Mouse (Mus musculus) heart, adult 8-10 months (tissue): ENCODE measurements around the gene Znrf4. TPM values are rescaled to one million over a fixed set of nuclear protein-coding genes. Genes with fewer than 3 reads are reported as not detected.

Experiments used
- DNase-seq: peaks from one replicate; pipeline ENCODE4 v3.0.0; 2022; ENCODE audit warnings: low spot score
- total RNA-seq, 4 experiments: library from RNA; stranded (reverse); gene quantifications; 2 replicates each; pipeline ENCODE4 v1.2.4; 2022

The Znrf4 gene
- total RNA-seq, 4 experiments from 2014 or later: not detected

DNA sequence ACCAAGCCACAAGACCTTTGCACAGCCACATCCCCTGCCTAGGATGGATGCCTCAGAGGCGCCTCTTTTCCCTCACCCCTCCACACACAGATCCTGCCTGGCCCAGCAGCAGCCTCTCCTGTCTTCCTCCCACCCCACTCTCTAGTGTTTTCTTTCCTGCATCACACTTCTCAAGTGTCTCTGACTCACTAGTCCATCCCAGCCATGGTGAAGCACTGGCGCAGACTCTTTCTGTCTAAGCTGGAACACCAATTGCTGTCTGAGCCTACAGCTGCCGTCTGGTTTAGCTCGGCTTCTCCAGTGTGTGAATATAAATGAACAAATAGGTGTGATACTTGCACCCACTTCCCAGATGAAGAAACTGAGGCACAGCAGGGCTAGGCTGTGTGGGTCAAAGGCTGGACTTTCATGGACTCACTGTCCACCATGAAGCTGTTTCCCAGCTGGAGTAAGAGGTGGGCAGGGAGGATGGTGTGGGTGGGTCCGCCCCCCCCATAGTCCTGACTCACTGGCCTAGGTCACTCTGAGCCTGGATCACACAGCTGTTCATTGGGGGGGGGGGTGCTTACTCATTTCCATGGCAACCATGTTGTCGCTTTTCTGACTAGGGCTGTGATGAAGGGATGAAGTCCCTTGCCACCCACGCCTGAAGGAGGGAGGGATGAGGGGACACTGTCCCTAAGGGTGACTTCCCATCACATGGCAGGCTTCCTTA, 21.6 kb downstream of the Znrf4 start:
- no peak for DNase-seq

DNA sequence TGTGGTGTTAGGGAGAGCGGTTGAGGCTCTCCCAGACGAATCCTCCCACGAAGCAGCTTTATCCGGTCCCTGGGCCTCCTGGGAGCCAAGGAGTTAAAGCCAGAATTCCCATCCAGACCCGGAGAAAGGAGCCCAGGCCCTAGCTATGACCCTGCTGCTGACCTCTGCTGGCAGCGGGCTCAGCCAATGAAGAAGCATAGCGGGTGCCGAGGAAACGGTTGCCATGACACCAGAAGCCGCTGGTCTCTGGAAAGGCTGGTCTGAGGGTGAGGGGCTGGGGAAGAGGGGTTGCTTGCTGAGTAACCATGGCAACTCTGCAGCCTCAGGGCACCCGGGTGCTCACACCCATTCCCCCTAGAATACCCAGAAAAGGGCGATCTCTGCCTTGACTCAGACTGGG, 24.2 kb downstream of the Znrf4 start:
- no peak for DNase-seq

DNA sequence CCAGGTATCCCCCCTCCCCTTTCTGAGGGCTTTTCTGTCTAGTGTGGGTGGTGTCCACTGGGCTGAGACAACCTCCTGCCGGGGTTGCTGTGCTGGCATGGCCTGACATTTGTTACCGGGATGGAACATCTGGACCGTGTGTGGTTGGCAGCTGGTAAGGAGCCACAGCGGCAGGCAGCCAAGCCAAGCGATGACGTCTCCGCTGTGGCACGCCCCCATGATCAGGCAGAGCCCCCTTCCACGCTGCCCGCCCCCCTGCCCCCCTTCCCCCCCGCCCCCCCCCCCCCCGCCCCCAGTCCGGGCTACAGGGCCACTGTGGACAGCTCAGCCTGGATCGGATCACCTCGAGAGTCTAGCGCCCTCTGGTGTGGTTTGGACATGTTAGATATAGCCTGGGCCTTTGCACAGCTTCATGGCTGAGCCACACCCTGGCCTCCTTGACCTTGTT, 24.8 kb downstream of the Znrf4 start:
- no peak for DNase-seq

DNA sequence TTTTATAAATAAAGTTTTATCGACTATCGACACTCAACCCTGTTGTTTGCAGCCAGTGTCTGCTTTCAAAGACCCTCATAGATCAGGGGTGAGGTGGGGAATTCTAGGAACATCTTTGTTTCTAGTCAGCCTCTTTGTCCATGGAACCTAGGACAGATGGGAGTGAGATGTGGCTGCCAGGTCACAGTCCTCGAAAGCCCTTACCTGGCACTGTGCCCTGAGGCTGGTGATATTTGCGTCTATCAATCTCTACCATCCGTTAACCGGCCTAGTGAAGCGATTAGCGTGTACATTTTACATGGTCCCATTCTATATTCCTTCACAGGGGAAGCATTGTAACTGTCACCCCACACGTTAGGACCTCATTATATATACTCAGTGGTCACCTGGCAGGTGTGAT, 26.3 kb downstream of the Znrf4 start:
- no peak for DNase-seq

DNA sequence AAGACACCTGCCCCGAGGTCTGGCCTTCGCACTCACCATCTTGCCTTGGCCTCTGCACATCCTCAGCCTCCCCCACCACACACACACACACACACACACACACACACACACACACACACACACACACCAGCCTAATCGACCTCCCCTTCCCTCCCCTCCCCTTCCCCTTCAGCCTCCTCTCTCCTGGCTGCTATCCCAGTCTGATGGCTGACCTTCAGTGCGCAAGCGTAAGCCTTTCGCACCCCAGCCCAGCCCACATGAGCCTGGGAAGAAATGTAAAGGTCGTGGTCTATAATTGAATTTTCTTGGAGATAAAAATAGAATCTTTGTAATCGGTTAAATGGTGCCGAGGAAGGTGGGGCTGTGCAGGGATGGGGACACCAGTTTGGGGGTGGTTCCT, 27.1 kb downstream of the Znrf4 start:
- DNase-seq: no peak

DNA sequence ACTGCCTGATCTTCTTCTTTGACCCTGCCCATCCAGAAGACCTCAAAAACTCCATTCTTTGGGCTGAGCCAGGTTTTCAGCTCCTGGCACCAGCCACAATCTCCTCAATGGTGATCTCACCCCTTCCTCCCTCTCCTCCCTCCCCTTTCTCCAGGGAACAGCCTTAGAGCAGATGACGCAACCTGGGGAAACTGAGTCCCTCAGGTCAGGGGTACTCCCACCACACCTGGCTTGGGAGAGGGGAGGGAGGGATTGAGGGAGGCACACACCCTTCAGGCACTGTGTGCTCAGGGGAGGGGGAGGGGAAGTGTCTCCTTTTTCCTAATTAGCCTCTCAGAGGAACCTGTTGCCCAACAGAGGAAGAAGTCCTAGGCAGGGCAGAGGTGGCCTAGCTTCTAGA, 29.6 kb downstream of the Znrf4 start:
- no peak for DNase-seq

DNA sequence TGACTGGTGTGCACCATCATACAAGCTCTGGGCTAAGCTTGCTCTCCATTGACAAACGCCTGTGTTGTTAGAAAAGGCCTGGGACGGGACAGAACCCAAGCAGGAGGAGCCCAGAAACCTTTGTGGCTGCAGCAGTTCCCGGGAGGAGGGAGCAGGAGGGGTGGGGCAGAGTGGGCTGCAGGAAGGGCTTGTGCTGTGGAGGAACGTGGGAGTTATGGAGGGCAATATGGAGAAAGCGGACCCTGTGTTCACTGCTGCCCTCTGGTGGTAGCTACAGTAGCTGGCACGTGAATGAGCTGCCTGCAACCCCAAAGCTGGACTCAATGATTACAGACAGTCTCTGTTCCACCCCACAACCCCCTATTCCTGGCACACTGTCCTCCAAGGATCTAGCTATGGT, 32.9 kb downstream of the Znrf4 start:
- peak; percentile 74 for DNase-seq

DNA sequence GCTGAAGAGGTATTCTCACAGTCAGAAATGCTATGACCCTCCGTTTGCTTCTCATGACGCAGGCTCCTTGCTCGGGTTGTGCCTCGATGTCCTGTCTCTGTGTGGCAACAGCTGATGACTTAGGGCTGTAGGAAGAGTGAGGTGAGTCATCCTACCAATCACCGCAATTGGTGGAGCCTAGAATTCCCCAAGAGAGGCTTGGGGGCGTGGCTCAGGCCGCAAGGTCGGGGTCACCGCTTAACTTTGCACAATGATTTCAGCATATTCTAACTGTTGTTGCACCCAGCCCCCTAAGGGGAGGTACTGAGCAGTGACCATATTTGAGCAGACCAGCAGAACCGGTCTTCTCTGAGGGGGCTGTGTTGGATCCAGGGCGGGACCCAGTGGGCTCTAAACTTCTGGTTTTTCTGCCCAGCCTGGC, 34.0 kb downstream of the Znrf4 start:
- DNase-seq: no peak

DNA sequence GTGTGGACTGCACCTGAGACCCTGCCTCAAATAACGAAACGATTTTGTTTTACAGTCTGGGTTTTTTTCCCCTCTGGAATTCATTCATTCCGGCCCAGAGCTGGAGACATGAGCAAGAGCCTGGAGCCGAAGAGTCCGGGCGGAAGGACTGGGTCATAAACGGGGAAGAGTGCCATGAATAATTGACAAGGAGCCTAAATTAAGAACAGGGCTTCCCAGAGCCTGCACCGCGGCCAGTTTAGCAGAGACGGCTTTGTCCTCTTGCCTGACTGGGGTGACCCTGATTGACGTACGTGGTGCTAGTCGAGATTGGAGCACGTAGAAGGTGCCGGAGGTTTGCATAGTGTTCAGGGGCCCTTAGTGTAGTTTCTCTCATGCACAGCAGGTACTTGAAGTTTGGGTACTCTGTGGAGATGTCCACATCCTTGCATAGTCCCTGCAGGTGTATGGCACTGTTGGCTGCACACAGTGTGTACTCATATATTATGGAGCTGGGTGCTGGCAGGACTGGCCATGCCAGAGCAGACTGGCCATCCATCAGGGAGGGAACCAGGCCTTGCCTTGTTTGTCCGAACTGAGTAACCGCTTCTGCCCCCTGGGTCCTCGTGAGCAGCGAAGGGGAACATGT, 34.9 kb downstream of the Znrf4 start:
- no peak for DNase-seq

DNA sequence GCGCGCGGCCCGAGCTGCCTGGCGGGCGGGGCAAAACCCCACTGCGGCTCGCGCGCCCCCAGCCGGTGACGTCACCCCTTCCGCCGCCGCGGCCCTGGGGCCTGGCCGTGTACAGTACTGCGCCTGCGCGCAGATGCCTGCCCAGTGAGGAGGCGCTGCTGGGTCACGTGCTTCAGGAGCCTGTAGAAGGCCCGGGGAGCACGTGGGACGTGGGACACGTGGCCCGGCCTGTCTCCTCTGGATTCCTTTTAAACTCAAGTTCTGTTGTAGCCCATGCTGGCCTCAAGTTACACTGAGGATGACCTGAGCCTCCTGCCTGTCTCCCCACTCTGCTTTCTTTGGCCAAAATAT, 35.9 kb downstream of the Znrf4 start, which contains the start of gene Ptprs:
Gene Ptprs (minus strand): TSS at position 82 of the 351 bp plus-strand sequence.
- DNase-seq: peak; percentile 93

DNA sequence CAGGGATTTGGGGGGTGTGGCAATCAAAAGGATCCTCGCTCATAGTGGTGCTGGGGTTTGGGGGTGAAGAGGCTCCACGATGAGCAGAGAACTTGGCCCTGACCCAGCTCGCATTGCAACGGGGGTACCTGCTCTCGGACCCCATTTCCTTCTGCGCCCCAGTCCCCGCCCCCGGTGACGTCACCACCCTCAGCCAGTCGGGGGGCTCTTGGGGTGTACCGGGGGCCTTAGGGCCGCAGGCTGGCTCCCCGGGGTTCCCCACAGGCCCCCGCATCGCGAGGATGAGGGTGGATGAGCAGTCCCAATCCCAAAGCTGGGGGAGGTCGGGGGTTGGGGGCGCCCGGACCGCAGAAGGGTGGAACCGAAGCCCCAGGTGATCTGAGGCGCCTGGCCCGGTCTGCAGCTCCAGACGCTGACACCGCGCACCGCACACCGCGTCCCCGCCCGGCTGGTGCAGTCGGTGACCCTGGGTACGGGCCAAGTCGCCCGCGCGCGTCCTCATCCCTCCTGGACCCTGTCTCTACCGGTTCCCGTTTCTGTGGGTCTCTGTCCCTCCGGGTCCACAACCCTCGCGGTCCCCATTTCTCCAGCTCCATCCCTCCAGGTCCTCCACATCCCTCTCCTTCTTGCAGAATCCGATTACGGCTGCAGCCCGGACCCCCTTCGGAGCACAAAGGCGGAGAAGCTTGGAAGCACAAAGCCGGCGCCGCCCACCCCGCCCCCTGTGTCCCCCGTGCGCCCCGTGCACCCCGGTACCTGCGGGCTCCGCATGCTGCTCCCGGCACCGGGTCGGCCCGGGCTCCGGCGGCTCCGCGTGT, 36.4 kb downstream of the Znrf4 start:
- no peak for DNase-seq

DNA sequence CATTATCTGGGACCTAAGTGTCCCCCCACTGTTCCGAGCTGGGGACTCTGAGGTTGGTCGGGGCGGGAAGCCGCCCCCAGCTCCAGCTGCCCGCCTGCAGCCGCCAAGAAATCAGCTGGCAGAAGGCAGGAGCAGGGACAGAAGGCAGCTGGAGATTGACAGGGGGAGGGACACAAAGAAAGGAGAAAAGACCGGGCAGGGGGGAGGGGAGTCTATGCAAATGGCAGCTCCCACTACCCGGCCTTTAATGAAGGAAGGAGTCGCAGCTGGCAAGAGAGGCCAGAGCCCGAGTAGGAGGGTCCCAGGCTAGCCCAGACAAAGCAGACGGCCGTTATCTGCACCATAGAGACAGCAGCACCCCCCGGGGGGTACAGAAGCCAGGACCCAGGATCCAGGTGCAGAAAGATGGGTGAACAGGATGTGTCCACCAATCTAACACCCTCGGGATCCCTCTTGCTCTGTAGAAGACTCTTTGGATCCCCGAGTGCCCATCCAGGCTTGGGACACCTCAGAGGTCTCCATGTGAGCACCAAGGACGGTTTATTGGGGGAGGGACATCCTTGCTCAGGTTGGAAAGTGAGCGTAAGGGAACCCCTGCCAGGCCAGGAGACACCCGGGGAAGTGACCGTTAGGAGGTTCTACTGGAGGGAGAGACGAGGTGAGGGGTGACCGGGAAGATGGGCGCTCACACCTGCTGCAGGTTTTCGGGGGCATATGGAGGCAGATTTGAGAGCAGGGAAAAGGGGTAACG, 37.2 kb downstream of the Znrf4 start:
- no peak for DNase-seq

DNA sequence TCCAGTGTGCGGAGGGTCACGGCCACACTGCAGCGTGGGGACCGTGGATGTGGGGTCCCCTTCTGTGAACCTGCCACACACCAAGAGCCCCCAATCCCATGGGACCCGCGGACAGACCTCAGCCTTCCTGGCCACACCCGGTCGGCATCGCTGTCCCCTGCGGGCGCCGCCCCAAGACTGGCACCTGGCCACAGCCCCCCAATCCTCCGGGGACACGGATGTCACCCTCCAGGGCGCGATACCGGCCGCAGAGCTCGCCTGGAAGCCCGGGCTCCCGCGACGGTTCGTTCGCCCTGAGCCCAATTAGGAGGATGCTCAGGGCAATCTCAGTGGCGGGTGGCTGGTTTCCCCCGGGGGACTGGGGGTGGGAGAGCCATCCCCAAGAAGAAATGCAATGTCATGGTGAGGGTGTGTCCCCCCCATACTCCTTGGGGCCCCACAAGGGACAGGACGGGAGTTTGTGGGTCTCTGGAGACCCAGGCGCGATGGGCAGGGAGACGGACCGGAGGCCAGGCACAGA, 37.9 kb downstream of the Znrf4 start:
- no peak for DNase-seq

DNA sequence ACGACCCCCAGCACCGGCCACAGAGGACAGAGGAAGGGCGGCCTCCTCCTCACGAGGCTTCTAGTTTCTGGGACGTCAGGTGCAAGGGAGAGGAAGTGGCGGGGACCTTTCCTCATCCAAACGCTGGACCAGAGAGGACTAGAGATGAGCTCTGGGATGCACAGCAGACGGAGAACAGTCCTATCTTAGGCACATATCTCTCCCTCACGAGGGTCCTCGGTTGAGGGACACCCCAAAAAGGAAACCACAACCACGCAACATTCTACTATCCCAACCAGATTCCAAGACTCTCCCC, 38.7 kb downstream of the Znrf4 start:
- no peak for DNase-seq

DNA sequence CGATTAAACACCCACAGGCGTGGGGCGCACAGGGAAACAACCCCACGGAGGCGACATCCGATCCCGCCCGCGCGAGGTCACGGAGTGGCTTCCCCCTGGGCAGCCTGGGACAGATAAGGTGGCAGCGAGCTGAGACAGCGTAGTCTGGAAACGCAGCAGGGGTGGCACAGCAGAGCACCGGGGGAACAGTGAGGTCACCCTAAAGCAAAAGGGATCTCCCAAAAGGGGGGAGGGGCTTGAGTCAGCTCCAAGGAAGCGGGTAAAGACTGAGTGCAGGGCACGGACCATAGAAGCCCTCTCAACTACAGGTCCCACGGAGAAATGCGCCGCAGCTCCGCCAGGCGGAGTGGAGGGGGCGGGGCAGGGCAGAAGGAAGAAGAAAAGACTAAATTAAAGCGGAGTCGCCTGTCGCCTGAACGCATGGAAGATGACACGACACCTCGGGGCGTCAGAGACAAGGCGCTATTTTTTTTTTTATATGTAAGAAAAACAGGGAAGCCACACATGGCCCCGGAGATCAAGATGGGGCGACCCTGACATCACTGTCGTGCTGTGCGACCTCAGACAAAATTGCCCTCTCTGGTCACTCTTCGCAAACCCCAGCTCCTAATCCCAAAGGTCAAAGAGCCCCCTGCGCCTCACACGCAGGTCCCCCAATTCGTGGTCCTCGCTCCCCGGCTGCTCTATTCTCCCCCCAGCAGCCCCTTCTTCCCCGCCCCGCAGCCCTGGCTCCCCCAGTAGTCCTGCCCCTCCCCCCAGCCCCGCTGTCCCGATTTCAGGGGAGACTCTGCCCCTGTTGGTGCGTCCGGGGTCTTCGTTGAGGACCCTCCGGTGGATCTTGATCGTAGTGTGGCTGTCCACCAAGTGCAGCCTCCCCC, 39.3 kb downstream of the Znrf4 start:
- no peak for DNase-seq

DNA sequence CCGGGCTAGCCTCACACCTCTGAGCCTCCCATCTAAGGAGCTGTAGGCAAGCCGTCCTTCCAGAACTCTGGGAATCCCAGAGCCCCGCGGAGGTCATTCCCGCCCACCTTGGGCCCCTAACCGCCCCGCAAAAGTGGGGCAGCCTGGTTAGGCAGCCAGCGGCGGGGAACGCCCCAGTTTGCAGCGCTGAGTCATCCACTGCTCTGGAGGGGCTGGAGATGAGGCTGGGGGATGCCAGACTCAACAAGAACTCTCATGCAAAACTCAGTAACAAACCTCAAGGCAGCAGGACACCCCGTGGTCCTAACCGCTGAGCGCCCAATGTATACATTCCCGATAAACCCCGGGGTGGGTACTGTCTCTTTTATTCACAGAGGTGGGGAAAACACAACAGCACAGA, 40.1 kb downstream of the Znrf4 start:
- no peak for DNase-seq

DNA sequence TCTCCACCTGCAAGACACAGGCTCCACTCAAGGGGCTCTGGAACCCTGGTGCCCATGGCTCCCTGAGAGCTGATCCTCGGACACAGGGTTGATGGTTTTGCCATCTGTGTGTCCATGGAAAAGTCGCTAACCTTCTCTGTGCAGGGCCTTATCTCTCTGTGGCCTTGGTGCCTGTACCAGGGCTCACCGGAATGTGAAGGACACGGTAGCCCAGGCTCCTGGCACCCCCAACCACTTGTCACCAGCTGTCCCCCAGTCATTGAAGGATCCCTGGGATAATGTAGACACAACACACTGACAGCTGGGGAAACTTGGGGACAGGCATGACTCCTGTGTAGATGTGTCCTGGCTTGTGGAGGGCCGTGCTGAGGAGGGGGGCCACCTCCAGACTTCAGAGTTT, 41.1 kb downstream of the Znrf4 start:
- DNase-seq: no peak

DNA sequence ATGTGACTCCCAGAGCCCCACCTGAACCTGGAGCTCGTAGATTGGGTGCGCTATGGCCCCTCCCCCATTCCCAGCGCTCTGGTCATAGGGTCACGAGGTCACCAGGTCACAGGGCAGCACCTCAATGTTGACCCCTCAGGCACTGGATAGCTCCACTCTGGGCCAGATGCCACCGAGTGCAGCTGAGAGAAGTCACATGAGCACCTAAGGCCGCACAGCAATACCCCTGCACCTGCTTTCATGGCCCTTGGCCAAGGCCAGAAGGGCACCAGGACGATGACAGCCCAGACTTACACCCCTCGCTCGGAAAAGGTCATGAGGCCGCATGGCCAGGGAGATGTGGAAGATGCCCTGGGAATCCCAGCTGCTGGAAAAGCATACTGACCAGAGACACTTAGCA, 41.7 kb downstream of the Znrf4 start:
- DNase-seq: no peak

DNA sequence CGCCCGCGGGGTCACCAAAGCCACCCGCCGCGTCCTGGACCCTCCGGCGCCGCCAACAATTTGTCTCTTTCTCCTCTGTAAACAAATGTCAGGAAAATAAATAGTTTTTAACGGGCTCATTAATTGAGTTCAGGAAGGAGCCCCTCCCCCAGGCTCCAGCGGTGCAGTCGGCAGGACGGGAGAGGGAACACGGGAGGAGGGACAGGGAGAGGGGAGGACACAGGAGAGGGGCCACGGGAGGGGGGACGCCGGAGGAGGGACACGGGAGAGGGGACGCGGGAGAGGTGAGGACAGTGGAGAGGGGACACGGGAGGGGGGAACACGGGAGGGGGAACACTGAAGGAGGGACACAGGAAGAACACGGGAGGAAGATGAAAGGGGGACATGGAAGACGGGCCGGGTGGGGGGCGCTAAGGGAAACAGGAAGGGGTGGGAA, 42.2 kb downstream of the Znrf4 start:
- no peak for DNase-seq

DNA sequence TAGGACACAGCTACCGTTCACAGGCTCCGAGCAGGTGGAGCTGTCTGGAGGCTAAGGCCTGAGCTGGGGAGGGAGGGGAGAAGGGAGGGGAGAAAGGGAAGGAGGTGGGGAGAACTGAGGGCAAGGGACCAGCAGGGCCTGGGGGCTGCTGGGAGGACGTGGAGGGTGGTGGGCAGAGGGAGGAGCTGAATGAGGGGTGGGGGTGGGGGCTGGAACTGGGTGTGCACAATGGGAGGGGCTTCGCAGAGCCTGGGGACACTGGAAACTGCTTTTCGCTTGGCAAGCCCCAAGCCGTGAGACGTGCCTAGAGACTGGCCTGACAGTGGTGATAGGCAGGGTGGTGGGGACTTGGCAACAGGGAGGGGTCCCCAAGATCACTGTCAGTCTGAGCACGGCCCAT, 43.0 kb downstream of the Znrf4 start:
- DNase-seq: no peak

DNA sequence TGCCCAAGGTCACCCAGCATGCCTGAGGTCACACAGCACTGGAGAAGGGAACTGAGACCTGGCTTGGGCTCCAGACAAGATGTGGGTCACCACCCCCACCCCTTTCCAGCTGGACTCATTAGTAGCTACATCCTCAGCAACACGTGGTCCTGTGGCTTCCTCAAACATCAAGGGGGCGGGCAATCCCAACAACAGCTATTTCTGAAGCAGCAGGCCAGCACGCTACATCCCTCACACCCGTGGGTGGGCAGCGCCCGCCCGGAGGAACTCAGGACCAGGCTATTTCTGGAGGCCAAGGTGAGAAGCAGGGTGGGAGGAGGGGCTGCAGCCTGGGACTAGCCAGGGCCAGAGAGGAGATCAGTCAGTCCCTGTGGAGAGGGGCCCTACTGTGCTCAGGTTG, 43.4 kb downstream of the Znrf4 start:
- no peak for DNase-seq
